Mouse (Mus musculus): ENCODE data around the gene Erbb2. TPM values are rescaled to one million over a fixed set of nuclear protein-coding genes. Genes with fewer than 3 reads are reported as not detected.

The Erbb2 gene
- polyA plus RNA-seq, 1 experiment from 2014 or later, result 1.2 TPM

- TF ChIP-seq CTCF (IDR thresholded peaks at IDR 0.05; ENCODE audit: low read depth) (no peak), EP300 (IDR thresholded peaks at IDR 0.05; ENCODE audit: low read depth) (no peak)
- H3K4me2 ChIP-seq (ENCODE audit: low read depth, low read length), result no peak overlapping the region
- H3K9ac ChIP-seq (replicated peaks), result no peak overlapping the region
- H3K4me1 ChIP-seq (ENCODE audit: insufficient read depth), result 0 out of 2 replicates have a peak, but pooled peaks cover 5% of the 10 kb centered on the region
- no peak overlapping the region for H3K4me3 ChIP-seq (ENCODE audit: low read depth, low read length)
- DNase-seq (no peak), ATAC-seq (no peak)
- H3K36me3 ChIP-seq (replicated peaks; ENCODE audit: insufficient read depth, low read length), result no peaks in the 10 kb centered on the region
- WGBS (ENCODE audit: insufficient replicate concordance), result 78% methylated on average over 9 of the region's 9 CpGs
- no peaks in the 10 kb centered on the region for H3K9me3 ChIP-seq (ENCODE audit: low read length)
- no peaks in the 10 kb centered on the region for H3K27me3 ChIP-seq (ENCODE audit: insufficient read depth, low read length)
- H3K27ac ChIP-seq (ENCODE audit: low read depth), result no peak overlapping the region
Observed at GRCm38 (mm10) chr11:98475630-98476433, 63.6 kb downstream of the Erbb2 start.

DNA sequence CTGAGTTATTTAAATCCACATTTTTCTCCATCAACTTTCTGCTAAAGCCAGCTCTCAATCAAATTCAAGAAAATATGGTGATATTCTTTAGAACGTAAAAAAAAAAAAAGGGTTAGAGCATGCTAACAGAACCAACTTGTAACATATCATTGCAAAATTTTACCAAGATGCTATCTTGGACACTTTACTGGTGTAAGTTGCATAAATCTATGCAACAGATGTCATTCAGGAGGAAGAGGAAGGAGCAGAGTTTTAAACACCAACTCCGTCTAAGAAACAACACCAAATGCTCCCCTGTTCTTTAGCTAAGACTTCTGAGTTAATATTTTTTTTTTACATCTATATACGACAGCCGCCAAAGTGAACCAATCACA lies 64.2 kb downstream of the Erbb2 start:
- TF ChIP-seq CTCF (IDR thresholded peaks at IDR 0.05; ENCODE audit: low read depth), result no peak
- TF ChIP-seq EP300 (IDR thresholded peaks at IDR 0.05; ENCODE audit: low read depth), result no peak
- Histone ChIP-seq H3K4me1 (ENCODE audit: insufficient read depth) (0 out of 2 replicates have a peak, but pooled peaks cover 2% of the 10 kb centered on the region), H3K4me2 (ENCODE audit: low read depth, low read length) (no peak overlapping the region), H3K36me3 (replicated peaks; ENCODE audit: insufficient read depth, low read length) (no peaks in the 10 kb centered on the region), H3K9ac (replicated peaks) (no peak overlapping the region), H3K9me3 (ENCODE audit: low read length) (no peaks in the 10 kb centered on the region), H3K27me3 (ENCODE audit: insufficient read depth, low read length) (no peaks in the 10 kb centered on the region), H3K4me3 (ENCODE audit: low read depth, low read length) (no peak overlapping the region), H3K27ac (ENCODE audit: low read depth) (no peak overlapping the region)
- DNase-seq (no peak), ATAC-seq (no peak)
- 61% methylated on average over 4 of the region's 4 CpGs for WGBS (ENCODE audit: insufficient replicate concordance)

DNA sequence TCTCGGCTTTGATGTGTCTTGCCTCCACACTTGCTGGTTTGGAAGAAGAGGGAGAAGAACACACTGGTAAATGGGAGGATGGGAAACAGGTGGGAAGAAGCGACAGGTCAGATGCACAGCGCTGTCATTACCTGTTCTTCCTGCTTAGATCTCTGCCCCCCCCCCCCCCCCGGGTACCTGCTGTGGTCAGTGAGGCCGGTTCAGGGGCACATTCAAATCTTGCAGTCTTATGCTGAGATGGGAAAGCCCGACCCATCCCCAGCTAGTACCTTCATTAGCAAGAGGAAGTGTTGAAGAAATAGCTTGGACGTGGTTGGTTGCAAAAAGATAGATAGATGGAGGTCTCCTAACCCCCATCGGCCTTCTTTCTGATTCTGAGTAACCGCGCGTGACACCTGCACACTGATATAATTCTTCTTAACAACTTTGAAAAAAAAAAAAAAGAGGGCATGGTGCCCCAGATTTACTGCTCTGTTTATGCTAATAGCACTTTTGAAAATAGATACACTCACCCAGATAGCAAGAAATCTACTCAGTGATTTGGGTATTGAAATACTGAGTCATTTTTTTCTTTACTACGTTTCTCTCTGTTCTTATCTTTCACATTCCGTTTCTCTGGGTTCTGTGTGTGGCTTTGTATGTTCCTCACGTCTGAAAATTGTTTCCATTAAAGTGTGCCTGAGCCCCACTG lies 64.9 kb downstream of the Erbb2 start:
- Histone ChIP-seq H3K27ac (ENCODE audit: low read depth) (no peak overlapping the region), H3K4me1 (ENCODE audit: insufficient read depth) (0 out of 2 replicates have a peak, but pooled peaks cover 2% of the 10 kb centered on the region), H3K36me3 (replicated peaks; ENCODE audit: insufficient read depth, low read length) (no peaks in the 10 kb centered on the region), H3K27me3 (ENCODE audit: insufficient read depth, low read length) (no peaks in the 10 kb centered on the region), H3K4me3 (ENCODE audit: low read depth, low read length) (no peak overlapping the region), H3K9ac (replicated peaks) (no peak overlapping the region), H3K9me3 (ENCODE audit: low read length) (no peaks in the 10 kb centered on the region), H3K4me2 (ENCODE audit: low read depth, low read length) (no peak overlapping the region)
- ATAC-seq (no peak), DNase-seq (no peak)
- WGBS (ENCODE audit: insufficient replicate concordance), result 52% methylated on average over 14 of the region's 14 CpGs
- TF ChIP-seq EP300 (IDR thresholded peaks at IDR 0.05; ENCODE audit: low read depth) (no peak), CTCF (IDR thresholded peaks at IDR 0.05; ENCODE audit: low read depth) (no peak)

- H3K27me3 ChIP-seq (ENCODE audit: insufficient read depth, low read length), result no peaks in the 10 kb centered on the region
- ATAC-seq, result no peak
- H3K4me1 ChIP-seq (ENCODE audit: insufficient read depth), result 0 out of 2 replicates have a peak, but pooled peaks cover 2% of the 10 kb centered on the region
- H3K4me2 ChIP-seq (ENCODE audit: low read depth, low read length), result no peak overlapping the region
- H3K4me3 ChIP-seq (ENCODE audit: low read depth, low read length), result no peak overlapping the region
- no peak overlapping the region for H3K27ac ChIP-seq (ENCODE audit: low read depth)
- no peak for DNase-seq
- TF ChIP-seq CTCF (IDR thresholded peaks at IDR 0.05; ENCODE audit: low read depth), result no peak
- TF ChIP-seq EP300 (IDR thresholded peaks at IDR 0.05; ENCODE audit: low read depth), result no peak
- WGBS (ENCODE audit: insufficient replicate concordance), result 64% methylated on average over 13 of the region's 13 CpGs
- no peaks in the 10 kb centered on the region for H3K9me3 ChIP-seq (ENCODE audit: low read length)
- no peaks in the 10 kb centered on the region for H3K36me3 ChIP-seq (replicated peaks; ENCODE audit: insufficient read depth, low read length)
- no peak overlapping the region for H3K9ac ChIP-seq (replicated peaks)
Observed at GRCm38 (mm10) chr11:98479026-98479939, 67.0 kb downstream of the Erbb2 start.

- no peak for ATAC-seq
- WGBS (ENCODE audit: insufficient replicate concordance), result 72% methylated on average over 12 of the region's 12 CpGs
Observed at GRCm38 (mm10) chr11:98479940-98480497, 67.7 kb downstream of the Erbb2 start.

More at GRCm38 (mm10) chr11:98479940-98480497, 67.7 kb downstream of the Erbb2 start:
- Histone ChIP-seq H3K27me3 (ENCODE audit: insufficient read depth, low read length) (no peaks in the 10 kb centered on the region), H3K9me3 (ENCODE audit: low read length) (no peaks in the 10 kb centered on the region), H3K4me1 (ENCODE audit: insufficient read depth) (0 out of 2 replicates have a peak, but pooled peaks cover 2% of the 10 kb centered on the region), H3K4me3 (ENCODE audit: low read depth, low read length) (no peak overlapping the region), H3K27ac (ENCODE audit: low read depth) (no peak overlapping the region), H3K4me2 (ENCODE audit: low read depth, low read length) (no peak overlapping the region), H3K9ac (replicated peaks) (no peak overlapping the region), H3K36me3 (replicated peaks; ENCODE audit: insufficient read depth, low read length) (no peaks in the 10 kb centered on the region)
- no peak for DNase-seq
- no peak for TF ChIP-seq EP300 (IDR thresholded peaks at IDR 0.05; ENCODE audit: low read depth)
- no peak for TF ChIP-seq CTCF (IDR thresholded peaks at IDR 0.05; ENCODE audit: low read depth)

Measured in liver, postnatal 0 days (tissue).